Mouse (Mus musculus) central nervous system, embryonic 18 days (tissue): ENCODE measurements around the gene Acp6. TPM values are rescaled to one million over a fixed set of nuclear protein-coding genes. Genes with fewer than 3 reads are reported as not detected.

ENCODE experiments used
- polyA plus RNA-seq: library from polyadenylated mRNA; depleted of rRNA; stranded (reverse); fragments of >200 nt; gene quantifications from 2 replicates; pipeline ENCODE4 v1.2.3, GENCODE M21; 2012; rRNA removed

The Acp6 gene
- polyA plus RNA-seq, result 24.6 and 28.7 TPM in 2 replicates

GRCm38 (mm10) chr3:97158611-97159508 is at the start of gene Acp6:
TSS of gene Acp6 (plus strand) at chr3:97158777.

Other genes starting within 250 kb of the Acp6 start
- not detected in 2 replicates for gene Gja8, start 232.8 kb upstream of the Acp6 start, polyA plus RNA-seq
- gene Bcl9, start 139.1 kb downstream of the Acp6 start, polyA plus RNA-seq, result 29.3 and 39.8 TPM in 2 replicates